Mouse (Mus musculus) retina, postnatal 1 day (tissue): ENCODE data around the gene BC035044.
"Not testable (repeated sequence)": the region's sequence is repeated elsewhere in the genome, so short reads cannot be mapped to it uniquely, and the experiment has no call there.

Experiments
- DNase-seq: peaks from one replicate; pipeline ENCODE4 v3.0.0-alpha.2; 2012

Gene BC035044

GRCm38 (mm10) chr6:128826781-128827180 is 64.1 kb downstream of the BC035044 start:
- no peak for DNase-seq

GRCm38 (mm10) chr6:128826132-128826531 is 64.8 kb downstream of the BC035044 start, which contains the start of the genes Gm44511 and Klrb1b:
Gm44511 (minus strand) TSS chr6:128826315.
Klrb1b (minus strand) TSS chr6:128826331.
- no peak for DNase-seq

- no peak for DNase-seq
Observed at GRCm38 (mm10) chr6:128818083-128818802, 72.7 kb downstream of the BC035044 start.

GRCm38 (mm10) chr6:128808532-128808931 is 82.4 kb downstream of the BC035044 start:
- peak; percentile 72 for DNase-seq

GRCm38 (mm10) chr6:128807021-128807420 is 83.9 kb downstream of the BC035044 start:
- peak; percentile 53 for DNase-seq

DNA sequence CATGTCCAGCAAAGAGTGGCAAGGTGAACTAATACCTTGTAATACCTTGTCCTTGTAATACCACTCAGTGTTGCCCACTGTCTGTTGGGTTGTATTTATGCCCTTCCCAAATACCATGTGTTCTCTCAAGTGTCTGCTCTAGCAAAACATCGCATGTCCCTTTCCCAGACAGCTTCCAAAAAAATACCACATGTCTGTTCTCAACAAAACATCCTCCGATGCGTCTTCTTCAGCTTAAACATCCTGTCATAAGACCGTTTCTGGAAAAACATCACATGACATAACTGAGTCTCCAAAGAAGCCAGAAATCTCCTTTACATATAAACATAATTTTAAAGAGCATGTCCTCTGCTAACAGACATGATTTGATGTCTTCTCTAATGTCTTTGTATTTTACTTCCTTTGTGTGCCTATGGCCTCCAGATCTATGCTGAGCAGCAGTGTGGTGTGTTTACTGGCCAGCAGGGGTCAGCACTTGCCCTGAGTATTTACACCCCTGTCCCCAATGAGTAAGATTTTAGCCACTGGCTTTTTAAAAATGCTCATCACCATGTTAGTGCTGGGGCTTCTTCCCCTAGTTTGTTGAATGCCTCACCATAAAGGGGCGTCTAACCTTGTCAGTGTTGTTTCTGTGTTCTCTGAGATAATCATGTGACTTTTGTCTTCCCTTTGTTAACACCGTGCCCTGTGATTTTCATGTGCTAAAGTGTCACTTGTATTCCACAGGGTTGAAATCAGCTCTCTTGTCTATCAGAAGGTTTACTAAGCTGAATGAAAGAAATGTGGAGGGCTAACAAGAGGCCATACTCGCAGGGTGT is 85.9 kb downstream of the BC035044 start:
- DNase-seq = peak; percentile 85

GRCm38 (mm10) chr6:128802999-128803857 is 87.7 kb downstream of the BC035044 start:
- peak; percentile 99 for DNase-seq

GRCm38 (mm10) chr6:128802557-128802956 is 88.4 kb downstream of the BC035044 start:
- no peak for DNase-seq

DNA sequence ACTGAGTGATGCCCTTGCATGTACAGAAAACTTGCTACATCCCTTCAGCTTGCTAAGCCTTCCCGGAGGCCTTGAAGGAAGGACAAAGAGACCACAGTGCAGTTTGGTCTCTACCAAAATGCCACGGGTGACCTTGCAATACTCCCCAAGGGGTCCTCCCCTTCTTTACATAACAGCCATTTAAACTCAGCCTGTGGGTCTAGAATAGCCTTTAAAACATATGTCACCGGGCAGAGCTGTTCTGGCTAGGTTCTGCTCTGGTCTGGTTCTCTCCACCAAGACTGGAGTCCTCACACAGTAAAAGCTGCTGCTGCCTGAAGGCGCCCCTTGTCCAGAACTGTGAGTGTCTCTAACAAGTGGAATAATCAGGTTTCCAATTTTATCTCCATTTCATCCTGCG is 90.2 kb downstream of the BC035044 start:
- not testable (repeated sequence) for DNase-seq

DNA sequence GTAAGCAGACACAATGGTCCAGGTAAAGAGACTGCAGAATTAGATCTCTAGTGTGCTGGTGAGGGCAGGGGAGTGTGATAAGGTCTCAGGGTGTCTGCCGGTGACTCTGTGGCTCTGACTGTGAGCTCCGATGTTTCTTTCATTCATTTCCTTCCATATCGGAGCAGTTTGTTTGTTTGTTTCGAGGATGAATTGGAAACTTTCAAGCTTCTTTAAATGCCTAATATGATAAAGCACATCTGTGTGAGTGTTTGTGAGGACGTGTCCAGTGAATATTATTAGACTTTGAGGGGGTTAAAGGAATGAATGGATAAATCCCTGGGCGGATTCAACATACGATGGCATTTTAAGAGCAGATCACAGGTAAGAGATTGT is 91.0 kb downstream of the BC035044 start:
- no peak for DNase-seq

DNA sequence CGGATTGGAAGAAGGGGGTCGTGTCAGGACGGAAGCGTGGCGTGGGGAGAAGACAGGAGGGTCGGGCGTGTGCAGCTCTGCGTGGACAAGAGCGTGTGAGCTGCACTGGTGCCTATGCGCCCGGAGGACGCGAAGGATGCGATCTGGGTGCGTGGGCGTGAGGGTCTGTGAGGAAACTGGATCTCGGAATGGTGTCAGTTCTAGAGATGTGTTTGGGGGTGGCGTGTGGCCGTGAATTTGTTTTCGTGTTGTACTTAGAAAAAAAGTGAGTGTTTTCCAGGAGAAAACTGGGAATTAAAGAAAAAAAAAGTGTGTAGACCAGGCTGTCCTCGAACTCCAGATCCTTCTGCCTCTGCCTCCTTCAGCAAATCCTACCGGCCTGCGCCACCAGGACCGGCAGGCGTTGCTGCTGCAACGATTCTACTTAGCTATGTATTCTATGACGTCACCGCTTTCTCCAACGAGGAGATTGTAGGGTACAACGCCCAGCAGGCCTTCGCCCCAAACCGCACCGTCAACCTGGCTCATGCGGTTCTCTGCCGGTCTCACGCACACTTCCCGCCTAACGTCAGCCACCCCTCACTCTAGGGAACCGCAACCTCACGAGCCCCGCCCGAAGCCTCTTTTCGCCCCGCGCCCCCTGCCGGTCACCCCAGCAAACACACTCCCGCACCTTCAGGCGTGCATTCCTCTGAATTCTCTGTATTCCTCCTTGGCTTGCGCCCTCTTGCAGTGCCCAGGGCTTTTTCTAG is 91.6 kb downstream of the BC035044 start:
- DNase-seq = peak; percentile 95
